ENCODE assay signal across 11 mouse cellular contexts in genomic region chr13:75204417-75204816, GRCm38 (mm10).
A peak's percentile ranks its signal among the peaks of the same experiment; 100 is the strongest.
DNase-seq lines count a peak whose midpoint lies in the region; ATAC-seq lines count a peak whose summit lies in the region.
"Had no signal": no experiment of that assay in that cellular context is flagged by ENCODE, and none has a peak within 500 bp of the region (broad histone marks: within the 10 kb centered on the region; RNA-seq: fewer than 3 reads in every experiment).

No protein-coding gene starts in this region.

- no peak overlapping the region for H3K27ac ChIP-seq in embryonic facial prominence, embryonic 11.5 days (replicated peaks; ENCODE audit: low read depth, low read length)
- no peak overlapping the region for H3K27ac ChIP-seq in embryonic facial prominence, embryonic 10.5 days (replicated peaks)
- H3K27ac ChIP-seq in midbrain, embryonic 14.5 days (replicated peaks; ENCODE audit: low read depth, low read length): no peak overlapping the region

- H3K4me2 ChIP-seq in embryonic facial prominence, embryonic 11.5 days (ENCODE audit: low read depth, low read length): no peak overlapping the region
- H3K4me2 ChIP-seq in midbrain, embryonic 14.5 days (ENCODE audit: low read length): no peak overlapping the region

- H3K36me3 ChIP-seq in embryonic facial prominence, embryonic 11.5 days (replicated peaks; ENCODE audit: control insufficient read depth, insufficient read depth, low read depth, low read length): no peaks in the 10 kb centered on the region
- no peaks in the 10 kb centered on the region for H3K36me3 ChIP-seq in embryonic facial prominence, embryonic 10.5 days (replicated peaks)
- H3K36me3 ChIP-seq in midbrain, embryonic 14.5 days (ENCODE audit: control insufficient read depth, insufficient read depth, low read length): no peaks in the 10 kb centered on the region

- no peaks in the 10 kb centered on the region for H3K27me3 ChIP-seq in embryonic facial prominence, embryonic 11.5 days (ENCODE audit: control insufficient read depth, insufficient read depth, low read length)
- H3K27me3 ChIP-seq in embryonic facial prominence, embryonic 10.5 days (replicated peaks; ENCODE audit: low read depth, poor library complexity, severe bottlenecking): no peaks in the 10 kb centered on the region
- no peaks in the 10 kb centered on the region for H3K27me3 ChIP-seq in midbrain, embryonic 14.5 days (ENCODE audit: control insufficient read depth, insufficient read depth, low read length)

- 46% methylated on average over 2 of the region's 2 CpGs for WGBS in embryonic facial prominence, embryonic 11.5 days
- 37% methylated on average over 2 of the region's 2 CpGs for WGBS in embryonic facial prominence, embryonic 10.5 days
- 19% methylated on average over 2 of the region's 2 CpGs for WGBS in midbrain, embryonic 14.5 days

- DNase-seq in embryonic facial prominence, embryonic 11.5 days (ENCODE audit: low spot score): peak; percentile 26
- no peak for DNase-seq in embryonic facial prominence, embryonic 10.5 days (ENCODE audit: low spot score)
- peak; percentile 14 to 49 for DNase-seq in left cerebral cortex, postnatal 25 days (ENCODE audit: low spot score in 2 of 2)
- DNase-seq in left cerebral cortex, adult 11 months (ENCODE audit: low spot score): no peak
- DNase-seq in R1 (ENCODE audit: low read depth, low spot score): peak; percentile 5
- peak; percentile 80 for DNase-seq in midbrain, embryonic 14.5 days
- DNase-seq in thymus, postnatal 4 days: no peak
- no peak for DNase-seq in thymus, adult 18-20 months
- DNase-seq: cerebellum, postnatal 36 days; gastrocnemius, postnatal 36 days; lung, postnatal 14 days had no signal

- ATAC-seq in embryonic facial prominence, embryonic 11.5 days (replicated peaks; ENCODE audit: insufficient number of reproducible peaks, low FRiP score, low TSS enrichment, low read depth): no peak
- ATAC-seq in midbrain, embryonic 14.5 days (ENCODE audit: low FRiP score, low TSS enrichment): no peak

- intact Hi-C loops in left cerebral cortex, postnatal 25 days (cut with DNase I): loop anchor here (5.0 kb wide), 2 partner anchors 342 to 567 kb away; partner anchors contain the start of gene Erap1

- H3K9me3 ChIP-seq in embryonic facial prominence, embryonic 11.5 days (replicated peaks; ENCODE audit: control insufficient read depth, low read length): no peaks in the 10 kb centered on the region
- no peaks in the 10 kb centered on the region for H3K9me3 ChIP-seq in embryonic facial prominence, embryonic 10.5 days
- no peaks in the 10 kb centered on the region for H3K9me3 ChIP-seq in midbrain, embryonic 14.5 days (ENCODE audit: control insufficient read depth, low read length)

- no peak overlapping the region for H3K9ac ChIP-seq in embryonic facial prominence, embryonic 11.5 days (replicated peaks; ENCODE audit: low read length)
- H3K9ac ChIP-seq in midbrain, embryonic 14.5 days (replicated peaks; ENCODE audit: low read length): no peak overlapping the region

- no peaks in the 10 kb centered on the region for H3K4me1 ChIP-seq in embryonic facial prominence, embryonic 11.5 days (ENCODE audit: control insufficient read depth, insufficient read depth, low read length)
- H3K4me1 ChIP-seq in embryonic facial prominence, embryonic 10.5 days: no peaks in the 10 kb centered on the region
- no peaks in the 10 kb centered on the region for H3K4me1 ChIP-seq in midbrain, embryonic 14.5 days (ENCODE audit: control insufficient read depth, insufficient read depth, low read length)

- H3K4me3 ChIP-seq in embryonic facial prominence, embryonic 11.5 days (ENCODE audit: low read depth, low read length): no peak overlapping the region
- no peak overlapping the region for H3K4me3 ChIP-seq in embryonic facial prominence, embryonic 10.5 days
- no peak overlapping the region for H3K4me3 ChIP-seq in midbrain, embryonic 14.5 days (replicated peaks; ENCODE audit: low read depth, low read length)

Comparison
In these comparisons a context has a peak if more than half of its experiments do, and no peak if none do; other contexts are left out.
1. DNase-seq: peak in embryonic facial prominence, embryonic 11.5 days (single experiment), left cerebral cortex, postnatal 25 days (2 of 2), R1 (single experiment) and midbrain, embryonic 14.5 days (single experiment); none in embryonic facial prominence, embryonic 10.5 days (single experiment), left cerebral cortex, adult 11 months (single experiment), thymus, postnatal 4 days (single experiment) and thymus, adult 18-20 months (0 of 2).